Mouse (Mus musculus): Measurements from ENCODE around the gene Kif1a.

GRCm38 (mm10) chr1:92981056-92981845 is 120.5 kb downstream of the Kif1a start:
- TF ChIP-seq CTCF (IDR thresholded peaks at IDR 0.05; ENCODE audit: extremely low read depth, insufficient read depth, insufficient read length, insufficient replicate concordance), result no peak
- no peak for TF ChIP-seq POLR2A (IDR thresholded peaks at IDR 0.05; ENCODE audit: low read depth, low read length)
